Mouse (Mus musculus) embryonic facial prominence, embryonic 11.5 days (tissue): ENCODE data around the gene Cr2. TPM values are rescaled to one million over a fixed set of nuclear protein-coding genes. Genes with fewer than 3 reads are reported as not detected.
"Not testable (repeated sequence)": the region's sequence is repeated elsewhere in the genome, so short reads cannot be mapped to it uniquely, and the experiment has no call there.

ENCODE experiments used
- ATAC-seq: fragments of 200-750 bp; cut with Nextera tagmentation; replicated peaks from 2 replicates; pipeline ENCODE4 v1.8.0; 2017; ENCODE audit warnings: low read depth; ENCODE audit not compliant: insufficient number of reproducible peaks, low FRiP score, low TSS enrichment
- DNase-seq: peaks from one replicate; pipeline ENCODE4 v3.0.0-alpha.2; 2015; ENCODE audit warnings: low spot score
- H3K27ac ChIP-seq: fragments of 300-500 bp; sonication (generic); replicated peaks from 2 replicates; pipeline ENCODE4 v1.5.1; 2014; ENCODE audit warnings: mild to moderate bottlenecking, low read depth, low read length, control low read depth
- H3K27me3 ChIP-seq: fragments of 300-500 bp; sonication (generic); 2 replicates; pipeline ENCODE4 v1.6.1; 2014; ENCODE audit warnings: mild to moderate bottlenecking, low read length, moderate library complexity, mixed read lengths; ENCODE audit not compliant: control insufficient read depth, insufficient read depth
- H3K36me3 ChIP-seq: fragments of 300-500 bp; sonication (generic); replicated peaks from 2 replicates; pipeline ENCODE4 v1.6.1; 2014; ENCODE audit warnings: low read depth, mild to moderate bottlenecking, low read length, moderate library complexity, mixed read lengths; ENCODE audit not compliant: control insufficient read depth, insufficient read depth
- H3K4me1 ChIP-seq: fragments of 300-500 bp; sonication (generic); 2 replicates; pipeline ENCODE4 v1.6.1; 2014; ENCODE audit warnings: low read length, mixed read lengths; ENCODE audit not compliant: control insufficient read depth, insufficient read depth
- H3K4me2 ChIP-seq: fragments of 300-500 bp; sonication (generic); 2 replicates; pipeline ENCODE4 v1.6.1; 2014; ENCODE audit warnings: low read depth, mild to moderate bottlenecking, control low read depth, low read length, moderate library complexity
- H3K4me3 ChIP-seq: fragments of 300-500 bp; sonication (generic); 2 replicates; pipeline ENCODE4 v1.5.1; 2014; ENCODE audit warnings: low read depth, low read length, control low read depth
- H3K9ac ChIP-seq: fragments of 300-500 bp; sonication (generic); replicated peaks from 2 replicates; pipeline ENCODE4 v1.6.1; 2014; ENCODE audit warnings: mild to moderate bottlenecking, control low read depth, low read length
- H3K9me3 ChIP-seq: fragments of 300-500 bp; sonication (generic); replicated peaks from 2 replicates; pipeline ENCODE4 v1.6.1; 2016; ENCODE audit warnings: mild to moderate bottlenecking, low read length, inconsistent platforms, mixed read lengths; ENCODE audit not compliant: control insufficient read depth
- WGBS: fragments of 180-500 bp; shearing (Covaris S2); extraction: QIAGEN DNeasy Blood & Tissue Kit; methylation state at CpG from one replicate; pipeline ENCODE4 v1.1.7; 2014; 5-methylcytosine and 5-hydroxymethylcytosine counted together
- polyA plus RNA-seq: library from polyadenylated mRNA; unstranded; fragments of >200 nt; fragmentation: Nextera tagmentation; extraction: Ambion mirVana; gene quantifications from 2 replicates; pipeline ENCODE4 v1.2.1, GENCODE M21; 2014

Gene Cr2
- 0.17 and 0.39 TPM in 2 replicates for polyA plus RNA-seq

GRCm38 (mm10) chr1:195175980-195176931 is at the start of gene Cr2:
Gene Cr2, minus strand, starts transcription at chr1:195176716.
- H3K9ac ChIP-seq = peak within 1 kb of the TSS; percentile 47; the same call in 1 of the 2 replicates

GRCm38 (mm10) chr1:195221781-195222180 is 45.3 kb upstream of the Cr2 start:
- Histone ChIP-seq H3K4me2 (no peak overlapping the region), H3K4me1 (no peaks in the 10 kb centered on the region), H3K9ac (no peak overlapping the region), H3K27ac (no peak overlapping the region), H3K36me3 (no peaks in the 10 kb centered on the region), H3K27me3 (no peaks in the 10 kb centered on the region), H3K4me3 (no peak overlapping the region), H3K9me3 (no peaks in the 10 kb centered on the region)
- ATAC-seq = no peak
- no peak for DNase-seq
- 35% methylated on average over 2 of the region's 2 CpGs for WGBS

More at GRCm38 (mm10) chr1:195175980-195176931, at the start of gene Cr2:
- no peak within 1 kb of the TSS for H3K4me3 ChIP-seq
- no peaks in the 10 kb centered on the region for H3K27me3 ChIP-seq
- H3K4me1 ChIP-seq = no peaks in the 10 kb centered on the region
- H3K27ac ChIP-seq = no peak within 1 kb of the TSS
- peak within 1 kb of the TSS; percentile 44 for H3K4me2 ChIP-seq
- 9% methylated on average over 20 of the region's 20 CpGs for WGBS
- ATAC-seq = peak; percentile 99
- no peaks in the 10 kb centered on the region for H3K36me3 ChIP-seq
- no peaks in the 10 kb centered on the region for H3K9me3 ChIP-seq
- DNase-seq = peak; percentile 84

GRCm38 (mm10) chr1:195212851-195213250 is 36.3 kb upstream of the Cr2 start:
- ATAC-seq = not testable (repeated sequence)

GRCm38 (mm10) chr1:195184746-195185145 is 8.2 kb upstream of the Cr2 start:
- no peak overlapping the region for H3K4me3 ChIP-seq
- no peaks in the 10 kb centered on the region for H3K4me1 ChIP-seq
- DNase-seq (no peak), ATAC-seq (no peak)
- H3K27ac ChIP-seq = no peak overlapping the region
- no peak overlapping the region for H3K4me2 ChIP-seq
- H3K9ac ChIP-seq = no peak overlapping the region
- H3K36me3 ChIP-seq = no peaks in the 10 kb centered on the region
- H3K9me3 ChIP-seq = no peaks in the 10 kb centered on the region
- H3K27me3 ChIP-seq = no peaks in the 10 kb centered on the region

More at GRCm38 (mm10) chr1:195212851-195213250, 36.3 kb upstream of the Cr2 start:
- not testable (repeated sequence) for DNase-seq, H3K36me3 ChIP-seq, H3K4me2 ChIP-seq, H3K27ac ChIP-seq, H3K4me1 ChIP-seq, H3K9me3 ChIP-seq, H3K9ac ChIP-seq, H3K27me3 ChIP-seq, H3K4me3 ChIP-seq
- WGBS = 61% methylated on average over 19 of the region's 19 CpGs

- Histone ChIP-seq H3K27me3 (no peaks in the 10 kb centered on the region), H3K4me3 (no peak overlapping the region), H3K27ac (no peak overlapping the region), H3K36me3 (no peaks in the 10 kb centered on the region), H3K9ac (no peak overlapping the region), H3K4me1 (no peaks in the 10 kb centered on the region), H3K9me3 (no peaks in the 10 kb centered on the region), H3K4me2 (no peak overlapping the region)
- no peak for ATAC-seq
- DNase-seq = no peak
- WGBS = 86% methylated on average over 9 of the region's 9 CpGs
These were observed 11.3 kb downstream of the Cr2 start for GRCm38 (mm10) chr1:195164996-195165755.

- no peak overlapping the region for H3K4me3 ChIP-seq
- no peaks in the 10 kb centered on the region for H3K9me3 ChIP-seq
- DNase-seq = no peak
- H3K36me3 ChIP-seq = no peaks in the 10 kb centered on the region
- no peak for ATAC-seq
- H3K4me2 ChIP-seq = no peak overlapping the region
- no peaks in the 10 kb centered on the region for H3K27me3 ChIP-seq
- H3K9ac ChIP-seq = no peak overlapping the region
- no peaks in the 10 kb centered on the region for H3K4me1 ChIP-seq
- WGBS = 54% methylated on average over 3 of the region's 3 CpGs
- H3K27ac ChIP-seq = no peak overlapping the region
These were observed 44.4 kb downstream of the Cr2 start for GRCm38 (mm10) chr1:195132070-195132469.

GRCm38 (mm10) chr1:195131675-195132015 is 44.9 kb downstream of the Cr2 start:
- Histone ChIP-seq H3K4me2 (no peak overlapping the region), H3K4me3 (peak overlapping the region; percentile 34), H3K27me3 (no peaks in the 10 kb centered on the region), H3K4me1 (no peaks in the 10 kb centered on the region), H3K36me3 (no peaks in the 10 kb centered on the region), H3K9me3 (no peaks in the 10 kb centered on the region), H3K9ac (no peak overlapping the region; the same call in 1 of the 2 replicates), H3K27ac (no peak overlapping the region; the same call in 1 of the 2 replicates)
- DNase-seq = no peak
- ATAC-seq = no peak
- 31% methylated on average over 4 of the region's 4 CpGs for WGBS
